Mouse (Mus musculus) heart, postnatal 0 days (tissue): ENCODE results near the gene Hsf2bp.

ENCODE experiments used
- CTCF ChIP-seq: IDR thresholded peaks from 2 replicates; pipeline ENCODE4 v1.5.1; 2016; ENCODE audit warnings: antibody characterized with exemption, control low read depth, low read depth
- EP300 ChIP-seq: IDR thresholded peaks from 2 replicates; pipeline ENCODE4 v1.6.1; 2016; ENCODE audit warnings: antibody characterized with exemption, low read depth

GRCm38 (mm10) chr17:31915756-31916460 lies 120.2 kb downstream of the Hsf2bp start:
- no peak for TF ChIP-seq CTCF
- no peak for TF ChIP-seq EP300
